Mouse (Mus musculus) adipocyte (in vitro differentiated cells): ENCODE measurements around the gene Dnmt3a.

Source experiments
- DNase-seq: peaks from one replicate; pipeline ENCODE4 v3.0.0-alpha.2; 2016; ENCODE audit warnings: low spot score

Dnmt3a gene

DNA sequence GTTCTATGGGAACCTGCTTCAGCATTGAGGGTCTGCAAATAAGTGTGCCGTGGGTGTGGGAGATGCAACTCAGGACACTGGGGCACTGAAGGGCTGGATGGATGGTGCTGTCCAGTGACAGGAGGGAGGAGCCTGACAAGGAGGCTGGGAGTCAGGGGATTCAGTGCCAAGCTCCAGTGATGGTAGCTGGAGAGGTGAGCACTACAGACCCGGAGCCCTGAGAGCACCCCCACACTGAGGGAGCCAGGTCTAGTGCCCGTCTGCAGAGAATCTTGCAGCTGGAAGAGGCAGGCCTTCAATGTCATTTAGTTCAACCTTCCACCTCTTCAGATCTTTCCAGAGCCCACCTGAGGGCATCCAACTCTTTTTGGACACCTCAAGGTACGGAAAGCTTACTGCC lies at the start of gene Dnmt3a:
Gene Dnmt3a, plus strand, starts transcription at position 156 of the 400 bp plus-strand sequence.
- no peak for DNase-seq

DNA sequence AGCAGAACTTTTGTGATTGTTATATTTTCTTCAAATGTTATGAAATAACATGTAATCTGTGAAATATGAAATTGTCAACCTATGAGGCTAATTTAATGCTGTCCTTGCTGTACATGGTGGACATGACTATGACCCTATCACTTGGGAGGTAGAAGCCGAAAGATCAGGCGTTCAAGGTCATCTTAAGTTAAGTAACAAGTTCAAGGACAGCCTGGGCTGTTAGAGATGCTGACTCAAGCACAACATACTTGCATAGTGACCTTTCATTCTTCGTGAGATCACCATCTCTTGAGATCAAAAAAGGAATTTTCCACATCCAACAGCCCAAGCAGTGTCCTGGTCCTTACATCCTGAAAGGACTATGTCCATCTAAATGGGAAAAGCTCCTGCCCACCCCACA lies 49.6 kb upstream of the Dnmt3a start:
- DNase-seq: no peak

DNA sequence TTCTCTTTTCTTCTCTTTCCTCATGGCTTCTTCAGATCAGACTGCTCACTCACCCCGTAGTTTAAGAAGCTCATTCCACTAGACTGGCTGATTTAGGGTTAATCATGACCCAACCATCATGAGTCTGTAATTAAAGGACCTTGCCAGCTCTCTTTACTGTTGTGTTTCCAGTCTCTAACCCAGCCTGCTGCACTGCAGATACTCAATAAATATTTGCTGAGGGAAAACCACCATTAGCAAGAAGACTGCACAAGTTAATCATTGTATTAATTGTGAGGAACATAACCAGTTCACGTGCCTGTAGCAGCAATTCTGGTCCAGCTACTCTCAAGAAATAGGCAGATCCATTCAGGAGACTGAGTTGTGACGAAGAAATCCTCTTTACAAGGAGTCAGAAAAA lies 47.7 kb upstream of the Dnmt3a start:
- DNase-seq: no peak

DNA sequence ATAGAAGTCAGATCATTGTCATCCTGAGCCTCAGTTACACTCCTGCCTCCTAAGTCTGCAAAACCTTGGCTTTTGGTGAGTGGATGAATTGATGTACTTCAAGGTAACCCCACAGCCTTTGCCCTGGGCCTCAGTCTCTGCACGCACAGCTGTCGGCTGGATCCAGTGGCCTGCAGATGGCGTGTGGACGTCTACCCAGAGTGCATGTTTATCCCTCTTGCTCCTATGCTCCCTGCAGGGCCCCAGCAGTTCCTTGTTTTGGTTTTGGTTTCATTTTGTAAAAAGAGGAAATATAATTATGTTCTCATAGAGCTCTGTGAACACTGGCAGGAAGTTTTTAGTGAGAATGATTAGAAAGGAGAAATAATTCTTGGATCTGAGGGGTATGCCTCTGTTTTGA lies 46.4 kb upstream of the Dnmt3a start:
- peak; percentile 64 for DNase-seq

DNA sequence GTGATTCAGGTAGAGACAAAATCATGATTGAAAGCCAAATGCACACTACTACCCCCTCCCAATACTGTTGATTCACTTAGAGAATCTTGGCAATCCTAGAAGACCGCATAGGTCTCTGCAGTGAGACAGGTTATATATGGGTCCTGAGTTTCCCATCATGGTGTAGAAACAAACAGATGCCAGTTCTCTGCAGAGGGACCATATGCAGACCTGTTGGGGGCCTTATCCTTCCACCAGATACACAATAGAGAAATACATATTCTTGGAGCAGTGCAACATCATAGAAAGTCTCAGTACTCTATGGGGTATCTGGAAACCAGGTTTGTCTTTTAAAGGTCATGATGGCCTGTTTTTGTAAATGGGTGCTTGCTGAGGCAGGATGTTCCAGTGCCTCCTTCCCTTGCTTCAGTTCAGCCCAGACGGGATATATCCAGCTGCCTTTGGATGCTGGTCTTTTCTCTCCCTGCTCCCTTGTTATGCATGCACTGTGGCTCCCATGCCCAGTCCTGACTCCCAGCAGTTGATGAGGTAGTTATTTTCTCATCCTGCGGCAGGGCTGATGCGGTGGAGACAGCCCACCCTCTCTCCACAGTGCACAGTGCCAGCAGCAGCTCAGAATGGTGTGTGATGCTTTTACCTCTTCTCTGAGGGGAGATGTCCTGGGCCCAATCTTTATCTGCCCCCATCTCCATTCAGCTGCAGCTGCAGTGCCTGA lies 44.8 kb upstream of the Dnmt3a start:
- no peak for DNase-seq

DNA sequence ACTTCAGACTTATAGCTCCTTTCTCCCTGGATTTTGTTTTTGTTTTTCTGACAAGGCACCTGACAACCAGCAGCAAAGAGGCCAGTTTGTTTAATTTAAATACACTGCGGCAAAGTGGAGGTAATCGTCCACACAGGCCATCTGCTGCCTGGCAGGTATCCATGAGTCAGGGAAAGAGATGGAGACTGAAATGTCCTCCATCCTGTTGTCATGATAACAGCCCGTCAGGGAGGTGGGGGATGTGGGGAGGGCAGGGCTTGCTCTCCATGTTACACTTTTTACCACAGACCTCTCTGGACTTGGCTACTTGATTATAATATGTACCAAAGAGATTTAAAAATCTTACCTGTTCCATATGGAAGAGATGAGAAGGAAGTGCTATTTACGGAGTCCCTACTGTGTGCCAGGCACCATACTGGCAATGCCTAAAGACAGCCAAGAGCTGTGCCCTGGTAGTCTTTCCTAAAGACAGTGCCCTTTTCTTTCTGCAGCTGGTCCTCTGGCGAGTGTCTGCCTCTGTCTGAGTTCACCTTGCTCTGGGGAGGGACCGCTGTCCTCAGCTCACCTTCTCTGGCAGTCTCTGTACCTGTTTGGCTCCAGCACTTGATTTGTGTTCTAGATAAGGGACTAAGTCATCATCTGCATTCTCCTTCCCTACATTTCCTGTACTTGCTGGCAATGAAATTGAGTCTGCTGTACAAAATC lies 44.1 kb upstream of the Dnmt3a start:
- DNase-seq: no peak

DNA sequence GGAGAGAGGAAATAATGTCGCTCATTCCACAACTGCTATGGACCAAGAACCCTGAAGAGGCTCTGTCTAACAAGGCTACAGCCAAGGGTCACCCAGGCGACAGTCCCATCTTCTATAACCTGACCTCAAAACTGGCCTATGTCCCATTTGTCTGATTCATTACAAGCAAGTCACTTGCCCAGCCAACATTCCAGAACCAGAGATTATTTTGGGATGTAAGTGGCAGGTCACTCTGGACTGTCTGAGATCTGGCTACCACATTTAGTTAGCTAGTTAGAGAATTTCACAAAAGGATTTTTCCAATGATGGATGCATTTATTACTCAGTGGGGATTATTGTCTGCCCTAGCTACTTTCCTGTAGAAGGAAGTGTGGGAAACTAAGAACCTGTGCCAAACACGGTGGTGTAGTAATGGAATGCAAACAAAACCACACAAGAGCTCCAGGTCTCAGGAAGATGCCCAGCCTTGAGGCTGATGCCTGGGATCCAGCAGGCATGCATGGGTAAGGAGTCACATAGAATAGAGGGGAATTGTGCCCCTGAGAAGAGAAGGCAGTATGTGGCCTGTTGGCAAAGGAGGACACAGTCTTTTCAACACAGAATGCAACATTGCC lies 41.5 kb upstream of the Dnmt3a start:
- DNase-seq: peak; percentile 77

DNA sequence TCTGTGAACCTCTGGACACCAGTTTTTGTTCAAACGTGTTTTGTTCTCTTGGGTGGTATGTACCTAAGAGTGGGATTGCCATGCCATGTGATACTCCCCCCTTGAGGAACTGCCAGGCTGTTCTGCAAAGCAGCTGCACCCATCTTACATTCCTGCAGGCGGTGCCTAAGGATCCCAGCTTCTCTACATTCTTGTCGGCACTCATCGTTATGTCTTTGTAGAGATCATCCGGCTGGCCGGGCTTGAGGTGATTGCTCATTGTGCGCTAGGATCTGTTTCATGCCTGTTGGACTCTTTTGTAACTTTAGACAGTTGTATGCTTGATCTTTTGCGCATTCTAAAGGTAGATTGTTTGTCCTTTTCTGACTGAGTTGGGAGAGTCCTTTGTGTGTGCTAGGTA lies 38.4 kb upstream of the Dnmt3a start:
- DNase-seq: no peak

DNA sequence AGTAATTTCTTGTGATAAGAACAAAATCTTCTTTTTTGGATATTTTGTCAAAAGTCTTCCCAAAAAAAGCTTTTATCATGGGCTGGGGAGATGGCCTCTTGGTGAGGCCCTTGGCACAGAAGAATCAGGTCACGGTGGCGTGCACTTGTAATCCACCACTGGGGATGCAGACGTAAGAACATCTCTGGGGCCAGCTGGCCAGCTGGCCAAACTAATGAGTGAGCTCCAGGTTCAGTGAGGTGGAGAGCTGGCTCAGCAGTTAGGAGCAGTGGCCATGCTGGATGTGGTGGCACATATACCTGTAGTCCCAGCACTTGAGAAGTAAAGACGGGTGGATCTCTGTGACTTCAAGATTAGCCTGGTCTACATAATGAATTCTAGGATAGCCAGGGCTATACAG lies 37.4 kb upstream of the Dnmt3a start:
- DNase-seq: no peak

DNA sequence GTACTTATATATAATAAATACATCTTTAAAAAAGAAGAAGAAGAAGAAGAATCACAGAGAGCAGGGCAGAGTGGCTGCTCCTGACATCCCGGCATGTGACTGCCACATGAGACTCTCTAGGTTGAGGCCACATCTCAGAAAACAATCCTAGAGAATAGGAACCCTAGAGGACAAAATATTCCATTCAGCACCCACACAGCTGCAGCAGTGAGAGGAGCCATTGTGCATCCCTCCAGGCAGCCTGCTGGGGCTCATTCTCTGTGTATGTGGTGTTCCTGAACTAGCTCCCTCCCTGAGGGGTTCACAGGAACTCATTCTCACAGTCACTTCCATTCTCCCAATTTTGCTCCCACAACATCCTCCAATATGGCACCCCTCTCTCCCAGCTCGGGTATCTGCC lies 35.3 kb upstream of the Dnmt3a start:
- DNase-seq: no peak

DNA sequence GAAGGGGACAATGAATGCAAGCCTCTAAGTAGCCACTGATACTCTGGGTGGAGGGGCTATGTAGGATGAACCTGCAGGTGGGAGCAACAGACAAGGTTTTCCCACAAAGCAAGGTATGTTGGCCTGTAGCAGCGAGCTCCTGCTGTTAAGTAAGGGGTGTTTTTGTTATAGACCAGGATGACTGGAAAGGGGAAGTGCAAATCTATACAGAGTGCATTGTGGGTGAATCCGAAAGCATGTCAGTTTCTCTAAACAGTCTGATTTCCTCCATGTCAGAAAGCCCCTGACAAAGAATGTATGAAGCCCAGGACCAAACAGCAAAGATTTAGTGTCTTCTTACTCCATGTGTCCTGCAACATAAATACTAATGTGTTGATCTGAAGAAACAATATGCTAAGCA lies 34.7 kb upstream of the Dnmt3a start:
- no peak for DNase-seq

DNA sequence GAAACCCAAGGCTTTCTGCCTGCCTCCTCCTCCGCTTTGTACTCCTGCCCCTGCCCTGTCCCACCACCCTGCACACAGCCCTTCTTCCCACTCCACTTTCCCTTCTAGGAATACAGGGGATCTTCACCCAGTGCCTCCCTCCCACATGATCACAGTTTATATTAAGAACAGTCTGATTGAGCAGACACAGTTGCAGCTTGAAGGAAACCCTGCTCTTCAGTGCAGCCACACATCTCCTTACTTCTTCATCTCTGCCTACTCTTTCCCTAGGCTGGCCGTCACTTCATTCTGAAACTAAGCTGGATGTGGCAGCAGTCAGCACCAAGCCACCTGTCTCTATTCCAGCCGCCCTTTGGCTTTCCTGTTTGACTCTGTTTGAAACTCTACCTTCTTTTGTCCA lies 32.2 kb upstream of the Dnmt3a start:
- no peak for DNase-seq

DNA sequence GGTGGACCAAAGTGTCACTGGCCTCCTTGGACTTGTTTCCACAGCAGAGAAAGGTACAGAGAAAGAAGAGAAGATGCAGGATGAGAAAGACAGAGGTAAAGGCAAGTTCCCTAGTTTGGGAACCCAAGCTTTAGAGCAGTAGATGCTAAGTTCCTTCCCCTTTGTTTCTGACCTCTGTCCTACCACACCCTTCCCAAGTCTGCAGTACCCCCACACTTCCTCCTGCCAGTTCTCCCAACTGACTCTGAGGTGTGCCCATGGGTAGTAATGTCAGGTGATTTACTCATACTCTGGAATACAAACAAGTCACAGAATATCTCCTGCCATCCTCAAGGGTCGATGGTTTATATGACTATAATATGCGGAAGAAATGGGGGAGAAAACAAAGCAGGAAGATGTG lies 29.8 kb upstream of the Dnmt3a start:
- DNase-seq: no peak

DNA sequence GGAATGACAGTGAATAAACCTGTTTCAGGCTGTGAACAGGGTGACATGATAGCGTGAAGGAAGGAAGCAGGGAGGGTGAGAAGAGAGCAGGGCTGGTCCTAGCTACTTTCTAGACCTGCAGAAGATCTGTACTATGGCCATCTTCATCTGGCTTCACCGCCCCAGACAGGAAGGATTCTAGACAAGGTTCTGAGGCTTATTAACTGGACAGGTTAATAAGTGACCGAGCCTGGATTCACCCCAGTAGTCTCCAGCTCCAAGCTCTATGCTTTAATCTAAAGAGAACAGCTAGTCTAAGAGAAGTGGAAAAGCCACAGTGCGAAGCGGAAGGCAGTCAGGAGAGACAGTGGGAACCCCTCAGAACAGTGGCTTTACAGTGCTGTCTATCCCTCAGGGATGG lies 28.1 kb upstream of the Dnmt3a start:
- no peak for DNase-seq

DNA sequence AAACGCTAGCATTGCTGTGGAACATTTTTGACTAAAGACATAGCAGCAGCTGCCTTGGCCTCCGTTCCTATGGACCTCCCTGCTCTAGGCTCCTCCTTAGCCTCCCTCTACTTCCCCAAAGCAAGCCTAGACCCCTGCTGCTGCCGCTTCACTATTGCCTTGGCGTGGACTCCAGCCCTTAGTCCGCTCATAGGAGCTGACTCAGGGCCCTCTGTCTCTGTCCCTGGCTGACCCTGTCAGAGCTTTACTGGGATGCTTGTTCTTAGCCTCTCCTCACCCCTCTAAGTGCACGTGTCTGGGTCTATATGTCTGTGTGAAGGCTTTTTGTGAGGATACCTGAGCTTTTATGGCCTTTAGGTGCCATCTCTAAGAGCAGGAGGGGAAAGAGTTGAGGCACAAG lies 27.5 kb upstream of the Dnmt3a start:
- DNase-seq: no peak

DNA sequence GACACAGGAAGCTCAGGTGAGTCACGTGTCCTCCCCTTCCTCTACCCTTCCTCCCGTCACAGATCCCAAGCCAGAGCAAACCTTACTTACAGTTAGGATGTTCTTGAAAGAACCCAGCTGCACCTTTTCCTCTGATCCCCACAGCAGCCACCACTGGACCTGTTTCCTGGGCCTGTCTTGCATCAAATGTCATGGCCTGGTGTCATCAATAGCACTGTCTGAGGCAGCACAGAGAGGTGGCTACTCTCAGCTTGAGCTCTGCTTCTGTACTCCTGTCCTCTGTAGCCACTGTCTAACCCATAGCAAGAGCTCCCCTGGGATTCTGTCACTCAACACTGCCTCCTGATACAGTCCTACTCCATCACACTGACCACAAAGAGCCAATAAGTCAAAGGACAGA lies 26.2 kb upstream of the Dnmt3a start:
- DNase-seq: no peak

DNA sequence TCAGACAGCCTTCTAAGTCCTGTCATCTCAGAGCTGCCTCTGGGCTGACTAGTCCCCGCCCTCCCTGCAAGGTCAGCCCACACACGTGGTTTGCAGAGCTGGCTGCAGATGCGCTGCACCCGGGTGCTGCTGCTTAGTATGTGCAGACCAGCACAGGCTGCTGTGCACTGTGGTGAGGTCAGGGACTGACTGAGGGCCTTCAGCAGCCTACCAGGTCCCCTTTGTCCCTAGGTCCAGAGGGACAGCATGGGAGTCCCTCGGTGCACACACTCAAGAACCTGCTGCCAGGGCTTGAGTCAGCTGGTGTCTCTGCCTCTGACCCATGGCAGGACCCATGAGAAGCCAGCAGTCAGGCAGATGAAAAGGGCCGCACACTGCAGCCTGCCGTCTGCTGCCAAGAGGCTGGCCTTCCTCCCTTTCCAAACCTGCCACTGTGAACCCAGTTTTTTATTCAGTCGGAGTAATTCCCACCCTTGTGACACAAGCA lies 25.4 kb upstream of the Dnmt3a start:
- DNase-seq: peak; percentile 80

DNA sequence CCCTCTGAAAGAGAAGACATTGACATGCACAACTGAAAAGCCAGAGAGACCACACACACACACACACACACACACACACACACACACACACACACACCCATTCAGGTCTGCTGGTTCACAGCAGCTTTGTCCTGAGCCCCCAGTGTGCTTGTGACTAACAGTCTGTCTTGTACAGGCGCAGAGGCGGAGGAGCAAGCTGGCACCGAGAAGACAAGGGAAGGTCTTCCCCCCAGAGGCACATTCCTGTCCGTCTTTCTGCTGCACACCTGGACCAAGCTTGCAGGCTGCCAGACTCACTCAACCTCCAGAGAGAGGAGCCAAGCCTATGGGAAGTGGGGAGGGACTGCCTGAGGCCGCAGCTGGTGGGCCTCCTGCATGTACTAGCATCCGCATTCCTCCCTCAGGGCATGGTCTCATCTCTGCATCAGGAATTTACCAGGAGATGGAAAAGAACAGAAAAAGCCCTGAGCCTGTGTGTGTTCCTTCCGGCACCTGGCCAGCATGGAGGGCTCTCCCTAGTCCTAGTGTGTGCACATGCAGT lies 24.8 kb upstream of the Dnmt3a start:
- DNase-seq: no peak

DNA sequence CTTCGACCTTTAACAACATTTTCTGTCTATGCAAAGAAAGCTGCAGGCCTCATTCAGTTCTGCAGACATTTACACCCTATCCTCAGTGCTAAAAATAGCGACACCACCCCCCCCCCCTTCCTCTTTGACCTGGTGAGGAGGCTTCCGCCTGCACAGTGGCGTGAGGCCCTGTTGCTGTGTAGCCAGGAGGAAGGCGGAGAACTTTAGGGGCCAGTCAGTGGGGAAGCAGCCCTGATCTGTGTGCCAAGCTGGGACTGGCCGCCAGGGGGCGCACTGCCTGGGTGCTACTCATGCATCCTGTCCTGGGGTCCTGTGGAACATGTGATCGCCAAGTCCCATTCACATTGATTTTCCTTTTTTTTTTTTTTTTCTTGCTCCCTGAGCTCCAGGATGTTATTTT lies 24.3 kb upstream of the Dnmt3a start:
- DNase-seq: peak; percentile 92

DNA sequence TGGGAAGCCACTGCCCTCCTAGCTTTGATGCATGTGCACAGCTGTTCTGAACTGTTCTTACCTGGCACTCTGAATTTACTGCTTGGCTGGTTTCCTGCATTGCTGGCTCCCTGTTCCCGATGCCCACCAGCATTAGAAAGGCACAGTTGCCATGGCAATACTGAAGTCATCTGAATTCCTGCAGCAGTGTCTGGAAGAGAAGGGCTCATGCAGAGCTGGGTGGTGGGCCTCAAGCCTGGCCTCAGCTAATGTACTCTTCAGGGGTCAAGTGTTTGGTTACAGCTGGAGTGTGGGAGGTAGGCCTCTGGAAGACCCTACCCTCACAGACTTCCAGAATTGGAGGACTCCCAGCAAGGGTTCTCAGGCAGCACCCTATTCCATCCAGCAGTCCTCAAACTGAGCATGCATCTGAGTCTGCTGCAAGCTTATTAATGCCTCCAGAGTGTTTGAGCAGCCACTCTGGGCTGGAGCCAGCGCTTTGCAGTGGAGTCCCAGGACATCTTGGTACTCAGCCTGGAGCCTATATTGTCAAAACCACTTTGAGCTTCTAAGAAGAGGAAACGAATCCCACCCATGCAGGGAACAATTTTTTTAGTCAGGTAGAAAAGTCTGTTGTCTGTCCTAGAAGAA lies 22.5 kb upstream of the Dnmt3a start:
- DNase-seq: no peak

DNA sequence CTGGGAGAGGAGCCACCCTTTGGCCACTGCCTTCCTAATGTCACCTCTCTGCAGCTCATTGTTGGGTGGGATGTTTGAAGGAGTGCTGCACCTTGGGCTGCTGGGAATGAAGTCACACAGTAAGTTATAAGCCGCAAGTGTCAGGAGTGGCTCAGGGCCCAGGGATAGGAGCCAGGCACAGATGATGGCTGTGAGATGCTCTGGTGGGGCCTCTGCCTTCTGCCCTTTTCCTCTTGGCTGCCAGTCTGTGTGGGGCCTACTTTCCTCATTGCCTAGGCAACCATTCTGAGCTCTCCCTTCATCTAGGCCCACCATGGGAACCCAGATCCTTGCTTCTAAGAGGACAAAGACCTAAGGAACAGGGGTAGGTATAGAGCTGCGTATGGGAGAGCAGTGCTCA lies 21.5 kb upstream of the Dnmt3a start:
- DNase-seq: no peak

DNA sequence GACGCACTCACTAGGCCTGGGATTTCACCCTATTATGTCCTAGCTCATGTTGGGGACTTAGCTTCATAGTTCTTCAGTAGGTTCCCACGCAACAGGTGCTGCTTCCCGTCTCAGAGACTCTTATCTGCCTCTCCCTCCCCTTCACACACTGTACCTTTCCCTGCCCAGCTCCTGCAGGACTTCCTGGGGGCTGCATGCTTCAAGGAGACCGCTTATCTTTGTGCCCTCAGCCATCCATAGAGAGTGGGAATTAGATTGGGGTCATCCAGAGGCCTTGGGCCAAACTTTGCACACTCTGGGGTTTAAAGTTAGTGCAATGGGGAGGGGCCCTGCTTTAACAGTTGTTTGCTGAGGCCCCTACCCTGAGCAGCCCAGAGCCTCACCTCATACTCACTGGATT lies 21.1 kb upstream of the Dnmt3a start:
- DNase-seq: no peak

DNA sequence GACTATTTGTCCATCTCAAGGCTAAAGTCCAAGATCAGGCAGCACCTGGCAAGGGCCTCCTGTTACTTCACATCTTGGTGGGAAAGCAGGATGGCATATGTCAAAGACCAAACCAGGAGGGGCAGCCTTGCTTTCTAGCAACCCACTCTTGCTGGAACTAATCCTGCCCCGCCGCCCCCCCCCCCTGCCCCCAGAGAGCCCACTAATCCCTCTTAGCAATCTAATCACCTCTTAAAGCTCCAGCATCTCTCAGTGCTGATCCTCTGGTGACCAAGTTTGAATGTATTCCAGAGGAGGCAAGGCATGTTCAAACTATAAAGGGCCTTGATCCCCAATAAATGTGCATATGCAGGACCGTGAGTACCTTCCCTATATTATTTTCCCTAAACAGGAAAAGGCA lies 18.8 kb upstream of the Dnmt3a start:
- DNase-seq: no peak
